Mouse (Mus musculus): ENCODE results near the gene Fgfrl1.

DNA sequence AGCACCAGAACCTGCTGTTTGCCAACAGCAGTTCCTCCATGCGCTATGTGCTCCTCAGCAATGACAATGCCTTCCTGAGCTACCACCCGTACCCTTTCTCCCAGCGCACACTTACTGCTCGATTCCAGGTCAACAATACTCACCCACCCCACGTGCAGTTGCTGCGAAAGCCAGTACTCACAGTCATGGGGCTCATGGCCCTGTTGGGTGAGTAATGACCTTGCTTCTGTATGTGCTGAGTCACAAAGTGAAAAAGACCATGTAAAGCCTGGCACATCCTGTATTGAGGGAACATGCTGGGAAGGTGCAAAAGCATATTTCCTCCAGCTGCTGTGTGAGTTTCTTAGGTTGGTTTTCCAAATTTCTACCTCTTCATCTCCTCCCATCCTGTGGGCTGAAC, 11.3 kb upstream of the Fgfrl1 start:
- no peak for TF ChIP-seq CTCF (IDR thresholded peaks at IDR 0.05; ENCODE audit: low read depth)
- no peak for TF ChIP-seq EP300 (IDR thresholded peaks at IDR 0.05; ENCODE audit: low read depth)

All from heart, postnatal 0 days (tissue).